Mouse (Mus musculus) CH12.LX (cell line): Measurements from ENCODE around the gene Hbs1l. TPM values are rescaled to one million over a fixed set of nuclear protein-coding genes. Genes with fewer than 3 reads are reported as not detected.
A peak's percentile ranks its signal among the peaks of the same experiment; 100 is the strongest.

Source experiments
- DNase-seq: peaks from one replicate; pipeline ENCODE4 v3.0.0-alpha.2; 2013; ENCODE audit errors: extremely low read depth
- H3K27ac ChIP-seq: 2 replicates; pipeline ENCODE4 v1.5.1; 2012; ENCODE audit warnings: low read depth, mild to moderate bottlenecking, control low read depth, moderate library complexity; ENCODE audit not compliant: insufficient read depth
- H3K27me3 ChIP-seq: replicated peaks from 2 replicates; pipeline ENCODE3; 2012; ENCODE audit warnings: inconsistent platforms
- H3K36me3 ChIP-seq, 2 experiments: replicated peaks in 1 of 2; 2 replicates each; pipeline versions ENCODE3 to v1.6.1; 2012; ENCODE audit warnings: inconsistent platforms in 1 of 2, low read length in 1 of 2, mild to moderate bottlenecking in 1 of 2, mixed read lengths in 1 of 2, moderate library complexity in 1 of 2; ENCODE audit not compliant: control insufficient read depth in 1 of 2, insufficient read depth in 1 of 2
- H3K4me1 ChIP-seq, 2 experiments: 2 replicates each; pipeline ENCODE4 v1.6.1; 2012; ENCODE audit warnings: inconsistent platforms in 1 of 2, moderate library complexity in 1 of 2; ENCODE audit not compliant: insufficient read depth in 2 of 2, control insufficient read depth in 1 of 2
- H3K4me2 ChIP-seq: 2 replicates; pipeline ENCODE4 v1.6.1; 2012; ENCODE audit warnings: low read depth, mild to moderate bottlenecking, control low read depth; ENCODE audit not compliant: poor library complexity, insufficient read depth, severe bottlenecking
- H3K4me3 ChIP-seq, 3 experiments: fragments of 150-350 bp in 1 of 3; sonication (generic) in 1 of 3; replicated peaks in 1 of 3; 2 replicates each; pipeline versions ENCODE3 to v1.5.1; 2011 to 2012; ENCODE audit warnings: low read depth in 2 of 3, low read length in 2 of 3, mild to moderate bottlenecking in 2 of 3, moderate library complexity in 2 of 3, control low read depth in 1 of 3, improper control_type of control experiment in 1 of 3, inconsistent platforms in 1 of 3, mixed read lengths in 1 of 3; ENCODE audit not compliant: poor library complexity in 1 of 3
- H3K79me2 ChIP-seq: replicated peaks from 2 replicates; pipeline ENCODE4 v1.6.1; 2012; ENCODE audit warnings: mild to moderate bottlenecking, moderate library complexity; ENCODE audit not compliant: control insufficient read depth, poor library complexity, insufficient read depth, severe bottlenecking; ENCODE audit errors: extremely low read depth
- H3K9ac ChIP-seq: 2 replicates; pipeline ENCODE4 v1.6.1; 2012; ENCODE audit warnings: low read depth, mild to moderate bottlenecking, control low read depth, moderate library complexity; ENCODE audit not compliant: insufficient read depth
- H3K9me3 ChIP-seq: replicated peaks from 2 replicates; pipeline ENCODE3; 2012; ENCODE audit warnings: low read length, inconsistent platforms, mixed read lengths
- BHLHE40 ChIP-seq: IDR thresholded peaks from 2 replicates; pipeline ENCODE4 v1.6.1; 2011; ENCODE audit warnings: mild to moderate bottlenecking, low read depth, low read length, improper control_type of control experiment
- E2F4 ChIP-seq: IDR thresholded peaks from 2 replicates; pipeline ENCODE4 v1.6.1; 2011; ENCODE audit warnings: low read depth, low read length, improper control_type of control experiment; ENCODE audit not compliant: insufficient replicate concordance
- ELF1 ChIP-seq: IDR thresholded peaks from 2 replicates; pipeline ENCODE4 v1.6.1; 2014; ENCODE audit warnings: low read depth, mild to moderate bottlenecking, inconsistent platforms, low read length, improper control_type of control experiment
- ETS1 ChIP-seq: conservative IDR thresholded peaks from 2 replicates; pipeline ENCODE4 v1.6.1; 2012; ENCODE audit warnings: low read depth, mild to moderate bottlenecking, inconsistent platforms, low read length, improper control_type of control experiment, moderate library complexity
- GABPA ChIP-seq: IDR thresholded peaks from 2 replicates; pipeline ENCODE4 v1.6.1; 2012; ENCODE audit warnings: low read depth, low read length, improper control_type of control experiment, inconsistent platforms; ENCODE audit not compliant: insufficient replicate concordance
- HCFC1 ChIP-seq: IDR thresholded peaks from 2 replicates; pipeline ENCODE4 v1.6.1; 2012; ENCODE audit warnings: low read depth, mild to moderate bottlenecking, inconsistent platforms, low read length, improper control_type of control experiment
- IRF4 ChIP-seq: IDR thresholded peaks from 2 replicates; pipeline ENCODE4 v1.6.1; 2014; ENCODE audit warnings: low read depth, mild to moderate bottlenecking, inconsistent platforms, low read length, improper control_type of control experiment
- JUN ChIP-seq: IDR thresholded peaks from 2 replicates; pipeline ENCODE4 v1.6.1; 2011; ENCODE audit warnings: low read depth, mild to moderate bottlenecking, low read length, improper control_type of control experiment, moderate library complexity; ENCODE audit not compliant: insufficient read depth
- JUND ChIP-seq: conservative IDR thresholded peaks from 2 replicates; pipeline ENCODE4 v1.6.1; 2011; ENCODE audit warnings: low read depth, low read length, improper control_type of control experiment
- KAT2A ChIP-seq: IDR thresholded peaks from 2 replicates; pipeline ENCODE4 v1.6.1; 2012; ENCODE audit warnings: low read length, improper control_type of control experiment, inconsistent platforms; ENCODE audit not compliant: insufficient replicate concordance
- MAFK ChIP-seq: IDR thresholded peaks from 2 replicates; pipeline ENCODE4 v1.6.1; 2011; ENCODE audit warnings: low read length, improper control_type of control experiment; ENCODE audit not compliant: insufficient replicate concordance
- MAZ ChIP-seq: IDR thresholded peaks from 2 replicates; pipeline ENCODE4 v1.6.1; 2012; ENCODE audit warnings: low read depth, mild to moderate bottlenecking, inconsistent platforms, low read length, improper control_type of control experiment, moderate library complexity
- MEF2A ChIP-seq: IDR thresholded peaks from 2 replicates; pipeline ENCODE4 v1.6.1; 2014; ENCODE audit warnings: low read depth, mild to moderate bottlenecking, inconsistent platforms, low read length, improper control_type of control experiment, borderline replicate concordance
- MXI1 ChIP-seq: IDR thresholded peaks from 2 replicates; pipeline ENCODE4 v1.6.1; 2011; ENCODE audit warnings: mild to moderate bottlenecking, low read depth, low read length, improper control_type of control experiment
- MYC ChIP-seq: IDR thresholded peaks from 2 replicates; pipeline ENCODE4 v1.6.1; 2011; ENCODE audit warnings: low read depth, mild to moderate bottlenecking, improper control_type of control experiment, low read length
- NELFE ChIP-seq: IDR thresholded peaks from 2 replicates; pipeline ENCODE4 v1.6.1; 2011; ENCODE audit warnings: low read depth, low read length, improper control_type of control experiment
- NRF1 ChIP-seq: IDR thresholded peaks from 2 replicates; pipeline ENCODE4 v1.6.1; 2014; ENCODE audit warnings: low read depth, mild to moderate bottlenecking, inconsistent platforms, low read length, improper control_type of control experiment, moderate library complexity
- POLR2A ChIP-seq: IDR thresholded peaks from 2 replicates; pipeline ENCODE4 v1.6.1; 2011; ENCODE audit warnings: low read depth, mild to moderate bottlenecking, improper control_type of control experiment, low read length
- POLR2AphosphoS2 ChIP-seq: IDR thresholded peaks from 2 replicates; pipeline ENCODE4 v1.6.1; 2011; ENCODE audit warnings: low read depth, low read length, improper control_type of control experiment
- RCOR1 ChIP-seq: conservative IDR thresholded peaks from 2 replicates; pipeline ENCODE4 v1.6.1; 2012; ENCODE audit warnings: low read depth, mild to moderate bottlenecking, inconsistent platforms, low read length, improper control_type of control experiment
- SMC3 ChIP-seq: IDR thresholded peaks from 2 replicates; pipeline ENCODE4 v1.6.1; 2011; ENCODE audit warnings: low read depth, low read length, improper control_type of control experiment
- UBTF ChIP-seq: IDR thresholded peaks from 2 replicates; pipeline ENCODE4 v1.6.1; 2012; ENCODE audit warnings: low read depth, mild to moderate bottlenecking, inconsistent platforms, low read length, improper control_type of control experiment, moderate library complexity
- ZC3H11A ChIP-seq: IDR thresholded peaks from 2 replicates; pipeline ENCODE4 v1.6.1; 2012; ENCODE audit warnings: low read depth, mild to moderate bottlenecking, inconsistent platforms, low read length, improper control_type of control experiment
- ZMIZ1 ChIP-seq: IDR thresholded peaks from 2 replicates; pipeline ENCODE4 v1.6.1; 2012; ENCODE audit warnings: low read depth, mild to moderate bottlenecking, inconsistent platforms, low read length, improper control_type of control experiment
- dilution Hi-C: fragments of 300-500 bp; cut with MboI; formaldehyde crosslinking; loops from 2 replicates; pipeline ENCODE4 v1.14.3; 2020; ENCODE audit warnings: low sequenced_read_pairs; ENCODE audit not compliant: extremely low pct_unique_long_range_greater_than_20kb, extremely low pct_ligation_motif_present
- in situ Hi-C: fragments of 300-500 bp; cut with MboI; formaldehyde crosslinking; loops from 3 replicates; pipeline ENCODE4 v1.14.3; 2019; ENCODE audit warnings: low sequenced_read_pairs, low pct_ligation_motif_present, low pct_unique_long_range_greater_than_20kb, mixed read lengths
- polyA plus RNA-seq: library from polyadenylated mRNA; unstranded; fragments of >175 nt; gene quantifications from 2 replicates; pipeline ENCODE4 v1.2.1, GENCODE M21; 2012; ENCODE audit warnings: low read depth; ENCODE audit not compliant: insufficient read length
- total RNA-seq, 2 experiments: library from RNA; depleted of rRNA; stranded (reverse); fragments of 300-350 nt in 1 of 2; fragments of >200 nt in 1 of 2; gene quantifications; 2 replicates each; pipeline ENCODE4 v1.2.3; 2012 to 2014

The Hbs1l gene
- total and polyA plus RNA-seq, 3 experiments: 99.7 to 111 (median 111) TPM

DNA sequence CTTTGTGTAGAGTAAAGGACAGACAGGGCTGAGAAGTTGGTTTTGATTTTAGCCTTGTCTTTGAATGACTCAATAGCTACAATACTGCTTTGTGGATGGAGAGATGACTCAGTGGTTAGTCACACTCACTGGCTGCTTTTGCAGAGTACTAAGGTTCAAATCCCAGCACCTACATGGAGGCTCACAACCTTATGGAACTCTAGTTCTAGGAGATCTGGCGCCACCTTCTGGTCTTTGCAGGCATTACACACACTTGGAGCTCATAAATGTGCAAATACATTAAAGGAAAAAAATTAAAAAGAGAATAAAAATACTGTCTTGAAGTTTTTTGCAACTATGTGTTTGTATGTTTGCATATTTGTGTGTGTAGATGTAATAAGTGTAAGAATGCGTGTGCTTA, 41.4 kb downstream of the Hbs1l start (continued):
- no peak for TF ChIP-seq JUN
- TF ChIP-seq UBTF: no peak
- TF ChIP-seq JUND: no peak
- TF ChIP-seq SMC3: peak; percentile 51

DNA sequence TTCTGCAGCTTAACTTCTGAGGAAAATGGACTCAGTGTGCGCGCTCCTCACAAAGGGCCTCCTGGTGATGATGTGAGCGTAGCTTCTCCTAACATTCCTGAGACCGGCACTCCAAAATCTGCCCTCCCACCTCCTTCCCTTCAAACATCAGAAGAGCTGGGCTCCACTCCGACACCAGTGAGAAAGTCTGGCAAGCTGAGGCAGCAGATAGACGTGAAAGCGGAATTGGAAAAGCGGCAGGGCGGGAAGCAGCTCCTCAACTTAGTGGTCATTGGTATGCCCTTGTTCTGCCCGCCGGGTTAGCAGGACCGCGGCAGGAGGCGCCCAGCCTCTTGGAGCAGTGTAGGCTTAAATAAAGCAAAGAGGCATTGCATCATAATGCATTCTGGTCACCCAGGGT, 45.9 kb downstream of the Hbs1l start:
- in situ Hi-C loops: no loop called here
- TF ChIP-seq MAFK (no peak), IRF4 (no peak), ZMIZ1 (no peak), MEF2A (no peak), ETS1 (no peak), E2F4 (no peak), MYC (no peak), ELF1 (no peak), NRF1 (no peak), JUN (no peak), NELFE (no peak), ZC3H11A (no peak), RCOR1 (no peak), POLR2AphosphoS2 (no peak)
- TF ChIP-seq, all 38 proteins: peak for 0
- Histone ChIP-seq H3K9me3 (peaks cover 5% of the 10 kb centered on the region), H3K4me1 (no peaks in the 10 kb centered on the region; a peak in 1 of 4 replicates), H3K9ac (no peak overlapping the region), H3K27me3 (no peaks in the 10 kb centered on the region), H3K36me3 (peaks cover 62 to 91% of the 10 kb centered on the region in 2 experiments), H3K27ac (no peak overlapping the region), H3K4me3 (no peak overlapping the region), H3K79me2 (no peaks in the 10 kb centered on the region), H3K4me2 (no peak overlapping the region)
- no peak for DNase-seq
- dilution Hi-C loops: no loop called here

- no peak overlapping the region for H3K27ac ChIP-seq
- no peak overlapping the region for H3K9ac ChIP-seq
- no peaks in the 10 kb centered on the region for H3K27me3 ChIP-seq
- no peaks in the 10 kb centered on the region; a peak in 1 of 4 replicates for H3K4me1 ChIP-seq
- no peaks in the 10 kb centered on the region for H3K79me2 ChIP-seq
- no peak overlapping the region for H3K4me2 ChIP-seq
- TF ChIP-seq ZMIZ1: no peak
- TF ChIP-seq KAT2A: no peak
- TF ChIP-seq ELF1: no peak
- no peak for TF ChIP-seq SMC3
- TF ChIP-seq JUN: no peak
- no peak for TF ChIP-seq ZC3H11A
- no peak for TF ChIP-seq POLR2A
- no peak for TF ChIP-seq MAZ
- no peak for TF ChIP-seq HCFC1
- TF ChIP-seq MXI1: no peak
- TF ChIP-seq GABPA: no peak
- no peak for TF ChIP-seq MEF2A
- TF ChIP-seq BHLHE40: no peak
- no peak for TF ChIP-seq NRF1
- TF ChIP-seq JUND: no peak
- TF ChIP-seq, all 38 proteins: peak for 0
- Histone ChIP-seq H3K9me3 (no peaks in the 10 kb centered on the region), H3K4me3 (no peak overlapping the region), H3K36me3 (peaks cover 64 to 91% of the 10 kb centered on the region in 2 experiments)
- dilution Hi-C loops: no loop called here
- in situ Hi-C loops: no loop called here
- DNase-seq: no peak
These were observed 46.7 kb downstream of the Hbs1l start for GRCm38 (mm10) chr10:21342331-21343005.
